Comparison of ENCODE assay signal across 7 mouse cellular contexts in the genomic region with DNA sequence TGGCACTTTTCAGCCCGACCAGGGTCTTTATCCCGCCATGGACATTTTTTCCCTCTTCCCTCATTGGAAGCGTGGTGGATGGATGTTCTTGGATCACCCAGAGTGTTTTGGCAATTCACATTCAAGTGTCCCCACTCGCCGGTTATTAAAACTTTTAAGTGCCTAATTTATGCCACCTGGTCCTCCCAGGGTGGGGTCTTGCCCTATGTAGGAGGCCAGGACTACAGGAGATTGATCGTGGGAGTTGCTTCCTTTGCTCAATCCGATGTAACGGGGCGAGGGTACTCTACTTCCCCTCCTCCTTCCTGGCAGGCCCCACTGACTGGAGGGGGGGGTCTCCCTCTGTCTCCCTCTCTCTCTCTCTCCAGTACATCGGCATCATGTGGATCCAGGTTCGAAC. TPM values are rescaled to one million over a fixed set of nuclear protein-coding genes. Genes with fewer than 3 reads are reported as not detected.
DNase-seq lines count a peak whose midpoint lies in the region; ATAC-seq and TF ChIP-seq lines count a peak whose summit lies in the region.

No protein-coding gene starts in this region.

- peaks cover 9% of the 10 kb centered on the region; the same call in 1 of the 2 replicates for H3K4me1 ChIP-seq in spleen, adult 2 months (ENCODE audit: control insufficient read depth, insufficient read depth, insufficient read length)
- peaks cover 50% of the 10 kb centered on the region for H3K4me1 ChIP-seq in forebrain, embryonic 13.5 days
- H3K4me1 ChIP-seq in liver, embryonic 11.5 days (replicated peaks; ENCODE audit: control insufficient read depth, insufficient read depth, low read length) = peaks cover 35% of the 10 kb centered on the region
- peaks cover 5% of the 10 kb centered on the region; the same call in 1 of the 2 replicates for H3K4me1 ChIP-seq in stomach, postnatal 0 days (replicated peaks; ENCODE audit: control insufficient read depth, insufficient read depth)

- WGBS in spleen, adult 2 months = 11% methylated on average over 11 of the region's 11 CpGs
- WGBS in forebrain, embryonic 13.5 days = 13% methylated on average over 11 of the region's 11 CpGs
- 19% methylated on average over 11 of the region's 11 CpGs for WGBS in liver, embryonic 11.5 days
- 12% methylated on average over 11 of the region's 11 CpGs for WGBS in stomach, postnatal 0 days

- no peak for TF ChIP-seq POLR2A in spleen, adult 2 months (IDR thresholded peaks at IDR 0.05; ENCODE audit: low read depth, low read length)

- H3K27me3 ChIP-seq in spleen, adult 2 months (ENCODE audit: control insufficient read depth, insufficient read depth, low read length) = no peaks in the 10 kb centered on the region
- H3K27me3 ChIP-seq in forebrain, embryonic 13.5 days = no peaks in the 10 kb centered on the region
- no peaks in the 10 kb centered on the region for H3K27me3 ChIP-seq in liver, embryonic 11.5 days (replicated peaks; ENCODE audit: control insufficient read depth, insufficient read depth, low read length)
- H3K27me3 ChIP-seq in stomach, postnatal 0 days (ENCODE audit: control insufficient read depth, insufficient read depth, low read length) = no peaks in the 10 kb centered on the region

- H3K36me3 ChIP-seq in spleen, adult 2 months (ENCODE audit: control insufficient read depth, insufficient read depth, low read length) = no peaks in the 10 kb centered on the region
- peaks cover 41% of the 10 kb centered on the region for H3K36me3 ChIP-seq in forebrain, embryonic 13.5 days (ENCODE audit: poor library complexity, severe bottlenecking)
- H3K36me3 ChIP-seq in liver, embryonic 11.5 days (ENCODE audit: control insufficient read depth, insufficient read depth, low read length) = peaks cover 44% of the 10 kb centered on the region
- H3K36me3 ChIP-seq in stomach, postnatal 0 days (ENCODE audit: control insufficient read depth, insufficient read depth, low read length) = no peaks in the 10 kb centered on the region

- peak overlapping the region; percentile 97 for H3K4me2 ChIP-seq in forebrain, embryonic 13.5 days
- H3K4me2 ChIP-seq in liver, embryonic 11.5 days = peak overlapping the region; percentile 92
- peak overlapping the region; percentile 97 for H3K4me2 ChIP-seq in stomach, postnatal 0 days (replicated peaks; ENCODE audit: low read depth)

- H3K27ac ChIP-seq in spleen, adult 2 months (ENCODE audit: insufficient read depth, low read length) = peak overlapping the region; percentile 28; the same call in 1 of the 2 replicates
- H3K27ac ChIP-seq in forebrain, embryonic 13.5 days = no peak overlapping the region
- peak overlapping the region; percentile 76 for H3K27ac ChIP-seq in liver, embryonic 11.5 days (ENCODE audit: low read depth, low read length)
- no peak overlapping the region for H3K27ac ChIP-seq in stomach, postnatal 0 days (replicated peaks)

- no peak for ATAC-seq in forebrain, embryonic 13.5 days
- ATAC-seq in liver, embryonic 11.5 days (replicated peaks; ENCODE audit: low FRiP score) = no peak
- no peak for ATAC-seq in stomach, postnatal 0 days (ENCODE audit: low FRiP score, low TSS enrichment)

- H3K4me3 ChIP-seq in spleen, adult 2 months (ENCODE audit: extremely low read depth, insufficient read depth, insufficient read length) = peak overlapping the region; percentile 81
- H3K4me3 ChIP-seq in forebrain, embryonic 13.5 days = peak overlapping the region; percentile 73
- peak overlapping the region; percentile 90 for H3K4me3 ChIP-seq in liver, embryonic 11.5 days (ENCODE audit: low read depth, low read length)
- peak overlapping the region; percentile 70 for H3K4me3 ChIP-seq in stomach, postnatal 0 days (ENCODE audit: low read depth, low read length)

- TF ChIP-seq EP300 in stomach, postnatal 0 days (optimal IDR thresholded peaks at IDR 0.05) = no peak

- no peaks in the 10 kb centered on the region for H3K9me3 ChIP-seq in forebrain, embryonic 13.5 days (replicated peaks)
- no peaks in the 10 kb centered on the region for H3K9me3 ChIP-seq in liver, embryonic 11.5 days (ENCODE audit: control insufficient read depth, low read length)
- no peaks in the 10 kb centered on the region for H3K9me3 ChIP-seq in stomach, postnatal 0 days (ENCODE audit: control insufficient read depth, low read length)

- TF ChIP-seq CTCF in spleen, adult 2 months (IDR thresholded peaks at IDR 0.05; ENCODE audit: extremely low read depth, insufficient read depth, insufficient read length, insufficient replicate concordance) = no peak
- TF ChIP-seq CTCF in stomach, postnatal 0 days (IDR thresholded peaks at IDR 0.05; ENCODE audit: low read depth) = no peak

- no peak for DNase-seq in spleen, adult 2 months (ENCODE audit: low read depth in 1 of 2, low spot score in 2 of 2)
- no peak for DNase-seq in spleen, postnatal 10 days (ENCODE audit: low spot score in 2 of 2)
- no peak for DNase-seq in liver, embryonic 11.5 days (ENCODE audit: low spot score)
- DNase-seq in stomach, postnatal 0 days (ENCODE audit: low spot score) = no peak
- no peak for DNase-seq in kidney, adult 18-20 months
- DNase-seq in frontal cortex, postnatal 25 days (ENCODE audit: low spot score in 2 of 2) = no peak

- H3K9ac ChIP-seq in forebrain, embryonic 13.5 days = peak overlapping the region; percentile 79
- H3K9ac ChIP-seq in liver, embryonic 11.5 days (ENCODE audit: low read depth, low read length) = peak overlapping the region; percentile 98
- H3K9ac ChIP-seq in stomach, postnatal 0 days (ENCODE audit: low read length) = peak overlapping the region; percentile 70

RNA-seq across cellular contexts. Expression of gene Uhrf1, which starts 1.6 kb away (rescaled TPM):
- polyA plus RNA-seq in spleen, adult 2 months (2012; rRNA removed) = 16.5 and 23.9 TPM in 2 replicates
- polyA plus RNA-seq in forebrain, embryonic 13.5 days (2015; fragmentation: Nextera tagmentation; extraction: Ambion mirVana) = 119 and 138 TPM in 2 replicates
- polyA plus RNA-seq in liver, embryonic 11.5 days (2014; fragmentation: Nextera tagmentation; extraction: Ambion mirVana) = 172 and 182 TPM in 2 replicates
- 18.4 and 19.5 TPM in 2 replicates for polyA plus RNA-seq in stomach, postnatal 0 days (2015; fragmentation: Nextera tagmentation; extraction: Ambion mirVana)

RNA-seq across cellular contexts. Expression of gene Arrdc5, which starts 4.6 kb away (rescaled TPM):
- polyA plus RNA-seq in spleen, adult 2 months (2012; rRNA removed) = 0.12 TPM in 1 of 2 replicates, not detected in the other
- polyA plus RNA-seq in forebrain, embryonic 13.5 days (2015; fragmentation: Nextera tagmentation; extraction: Ambion mirVana) = not detected in 2 replicates
- not detected in 2 replicates for polyA plus RNA-seq in liver, embryonic 11.5 days (2014; fragmentation: Nextera tagmentation; extraction: Ambion mirVana)
- polyA plus RNA-seq in stomach, postnatal 0 days (2015; fragmentation: Nextera tagmentation; extraction: Ambion mirVana) = not detected in 2 replicates

RNA-seq across cellular contexts. Expression of gene Plin3, which starts 12.0 kb away (rescaled TPM):
- polyA plus RNA-seq in spleen, adult 2 months (2012; rRNA removed) = 13.4 and 17.3 TPM in 2 replicates
- polyA plus RNA-seq in forebrain, embryonic 13.5 days (2015; fragmentation: Nextera tagmentation; extraction: Ambion mirVana) = 18.3 and 21.8 TPM in 2 replicates
- 48.4 and 53.7 TPM in 2 replicates for polyA plus RNA-seq in liver, embryonic 11.5 days (2014; fragmentation: Nextera tagmentation; extraction: Ambion mirVana)
- polyA plus RNA-seq in stomach, postnatal 0 days (2015; fragmentation: Nextera tagmentation; extraction: Ambion mirVana) = 65.3 and 67.3 TPM in 2 replicates

RNA-seq across cellular contexts. Expression of gene Kdm4b, which starts 21.1 kb away (rescaled TPM):
- polyA plus RNA-seq in spleen, adult 2 months (2012; rRNA removed) = 37.1 and 46.7 TPM in 2 replicates
- 51.4 and 55.9 TPM in 2 replicates for polyA plus RNA-seq in forebrain, embryonic 13.5 days (2015; fragmentation: Nextera tagmentation; extraction: Ambion mirVana)
- polyA plus RNA-seq in liver, embryonic 11.5 days (2014; fragmentation: Nextera tagmentation; extraction: Ambion mirVana) = 21.7 and 24.3 TPM in 2 replicates
- polyA plus RNA-seq in stomach, postnatal 0 days (2015; fragmentation: Nextera tagmentation; extraction: Ambion mirVana) = 13.5 and 15.0 TPM in 2 replicates

RNA-seq across cellular contexts. Expression of gene Ticam1, which starts 28.1 kb away (rescaled TPM):
- polyA plus RNA-seq in spleen, adult 2 months (2012; rRNA removed) = 20.5 and 21.6 TPM in 2 replicates
- 1.4 and 1.6 TPM in 2 replicates for polyA plus RNA-seq in forebrain, embryonic 13.5 days (2015; fragmentation: Nextera tagmentation; extraction: Ambion mirVana)
- polyA plus RNA-seq in liver, embryonic 11.5 days (2014; fragmentation: Nextera tagmentation; extraction: Ambion mirVana) = 5.8 and 6.2 TPM in 2 replicates
- polyA plus RNA-seq in stomach, postnatal 0 days (2015; fragmentation: Nextera tagmentation; extraction: Ambion mirVana) = 4.6 and 6.4 TPM in 2 replicates

Comparison
In these comparisons a context has a peak if more than half of its experiments do, and no peak if none do; other contexts are left out.
1. H3K27ac ChIP-seq: peak in spleen, adult 2 months (single experiment) and liver, embryonic 11.5 days (single experiment); none in forebrain, embryonic 13.5 days (single experiment) and stomach, postnatal 0 days (single experiment).
2. Peak in every context shown above with its lines, with median percentiles within 50 percentile points of each other: H3K4me3 ChIP-seq, H3K4me2 ChIP-seq and H3K9ac ChIP-seq.